Mouse (Mus musculus): ENCODE data around the gene Psat1.

GRCm38 (mm10) chr19:15904734-15905133, 42.4 kb downstream of the Psat1 start:
- no peak for TF ChIP-seq IRF4 (IDR thresholded peaks at IDR 0.05; ENCODE audit: low read depth, low read length)
- no peak for TF ChIP-seq USF1 (IDR thresholded peaks at IDR 0.05; ENCODE audit: low read depth, low read length)
- TF ChIP-seq RCOR1 (conservative IDR thresholded peaks at IDR 0.05; ENCODE audit: low read depth, low read length) = no peak
- TF ChIP-seq CTCF (conservative IDR thresholded peaks at IDR 0.05 in 1 of 2, IDR thresholded peaks at IDR 0.05 in 1 of 2; ENCODE audit: low read depth in 2 of 2, low read length in 2 of 2) = no peak
- no peak for TF ChIP-seq POLR2A (IDR thresholded peaks at IDR 0.05; ENCODE audit: low read depth, low read length)
- TF ChIP-seq E2F4 (IDR thresholded peaks at IDR 0.05; ENCODE audit: insufficient replicate concordance, low read depth, low read length) = no peak
- no peak for TF ChIP-seq NRF1 (IDR thresholded peaks at IDR 0.05; ENCODE audit: low read depth, low read length)
- TF ChIP-seq UBTF (IDR thresholded peaks at IDR 0.05; ENCODE audit: low read depth, low read length) = no peak
- no peak for TF ChIP-seq ZC3H11A (IDR thresholded peaks at IDR 0.05; ENCODE audit: low read depth, low read length)
- no peak for TF ChIP-seq CHD1 (IDR thresholded peaks at IDR 0.05; ENCODE audit: low read depth, low read length)
- no peak for TF ChIP-seq BHLHE40 (IDR thresholded peaks at IDR 0.05; ENCODE audit: low read depth, low read length)
- TF ChIP-seq MAX (IDR thresholded peaks at IDR 0.05; ENCODE audit: low read length) = no peak
- TF ChIP-seq CHD2 (IDR thresholded peaks at IDR 0.05; ENCODE audit: low read length) = no peak
- TF ChIP-seq MEF2A (IDR thresholded peaks at IDR 0.05; ENCODE audit: borderline replicate concordance, low read depth, low read length) = no peak
